Mouse (Mus musculus) liver, adult 2 months (tissue): ENCODE measurements around the gene Mrpl49. TPM values are rescaled to one million over a fixed set of nuclear protein-coding genes. Genes with fewer than 3 reads are reported as not detected.

Experiments
- DNase-seq: peaks from one replicate; pipeline ENCODE4 v3.0.0-alpha.2; 2011; ENCODE audit warnings: low read depth, low spot score; ENCODE audit errors: extremely low read depth
- H3K27ac ChIP-seq: fragments of 200-500 bp; replicated peaks from 2 replicates; pipeline ENCODE4 v1.5.1; 2012; ENCODE audit warnings: low read depth, mild to moderate bottlenecking, control low read depth, inconsistent platforms, low read length; ENCODE audit not compliant: insufficient read depth
- H3K27me3 ChIP-seq: fragments of 200-500 bp; 2 replicates; pipeline ENCODE4 v1.6.1; 2012; ENCODE audit warnings: mild to moderate bottlenecking, moderate library complexity, low read length, inconsistent platforms; ENCODE audit not compliant: control insufficient read depth, insufficient read depth
- H3K36me3 ChIP-seq: fragments of 200-500 bp; 2 replicates; pipeline ENCODE4 v1.6.1; 2012; ENCODE audit warnings: low read length, inconsistent platforms; ENCODE audit not compliant: control insufficient read depth, insufficient read depth
- H3K4me1 ChIP-seq: fragments of 200-500 bp; 2 replicates; pipeline ENCODE4 v1.6.1; 2011; ENCODE audit warnings: low read length; ENCODE audit not compliant: control insufficient read depth, insufficient read depth
- H3K4me3 ChIP-seq: fragments of 200-500 bp; 2 replicates; pipeline ENCODE4 v1.5.1; 2011; ENCODE audit warnings: low read depth, mild to moderate bottlenecking, control low read depth, low read length, moderate library complexity; ENCODE audit not compliant: insufficient read depth
- H3K79me2 ChIP-seq: fragments of 200-500 bp; 2 replicates; pipeline ENCODE4 v1.6.1; 2012; ENCODE audit warnings: inconsistent platforms, mild to moderate bottlenecking, low read length, moderate library complexity; ENCODE audit not compliant: control insufficient read depth, insufficient read depth
- H3K9ac ChIP-seq: fragments of 200-500 bp; 2 replicates; pipeline ENCODE4 v1.6.1; 2012; ENCODE audit warnings: low read depth, mild to moderate bottlenecking, control low read depth, inconsistent platforms, low read length
- CTCF ChIP-seq: fragments of 200-500 bp; IDR thresholded peaks from 2 replicates; pipeline ENCODE4 v1.5.1; 2011; ENCODE audit warnings: low read depth, low read length, control low read depth
- POLR2A ChIP-seq: fragments of 200-500 bp; IDR thresholded peaks from 2 replicates; pipeline ENCODE4 v1.6.1; 2011; ENCODE audit warnings: low read length, control low read depth; ENCODE audit not compliant: insufficient read depth; ENCODE audit errors: extremely low read depth
- WGBS: fragments of 180-500 bp; shearing (Covaris S2); methylation state at CpG from one replicate; pipeline ENCODE4 v1.1.7; 2018; 5-methylcytosine and 5-hydroxymethylcytosine counted together
- polyA plus RNA-seq: library from polyadenylated mRNA; depleted of rRNA; stranded (reverse); fragments of >200 nt; gene quantifications from 2 replicates; pipeline ENCODE4 v1.2.3, GENCODE M21; 2012
- total RNA-seq: library from RNA; depleted of rRNA; stranded (reverse); fragments of >200 nt; gene quantifications from 2 replicates; pipeline ENCODE4 v1.2.3, GENCODE M21; 2014

Mrpl49 gene
- total and polyA plus RNA-seq, 2 experiments = 13.6 to 27.1 TPM

GRCm38 (mm10) chr19:6094119-6094518 lies 36.5 kb upstream of the Mrpl49 start, which contains the start of gene AC131692.1:
Gene AC131692.1 (plus strand): TSS chr19:6094419.
- Histone ChIP-seq H3K4me3 (no peak within 1 kb of the TSS), H3K36me3 (no peaks in the 10 kb centered on the region), H3K4me1 (no peaks in the 10 kb centered on the region), H3K79me2 (no peaks in the 10 kb centered on the region), H3K9ac (no peak within 1 kb of the TSS), H3K27me3 (no peaks in the 10 kb centered on the region), H3K27ac (no peak within 1 kb of the TSS)
- 91% methylated on average over 7 of the region's 7 CpGs for WGBS
- TF ChIP-seq POLR2A (no peak), CTCF (no peak)
- no peak for DNase-seq

DNA sequence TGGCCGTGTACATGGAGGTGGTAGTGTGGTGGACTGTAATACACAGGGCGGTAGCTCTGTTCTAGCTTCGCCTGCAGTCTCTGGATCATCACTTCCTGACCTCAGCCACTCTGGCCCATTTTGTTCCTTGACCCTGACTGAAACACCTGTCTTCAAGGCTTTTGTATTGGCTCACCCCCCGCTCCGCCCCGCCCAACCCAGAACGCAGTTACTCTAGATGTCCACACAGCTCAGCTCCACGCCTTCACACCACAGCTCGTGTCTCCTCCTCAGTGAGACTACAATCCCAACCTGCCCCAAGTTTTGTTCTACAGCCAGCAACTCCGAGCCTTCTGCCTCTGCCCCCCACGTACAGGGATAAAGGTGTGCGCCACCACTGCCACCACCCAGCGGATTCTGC lies 31.3 kb upstream of the Mrpl49 start:
- DNase-seq = no peak
- Histone ChIP-seq H3K4me3 (no peak overlapping the region), H3K4me1 (peaks cover 2% of the 10 kb centered on the region), H3K27ac (no peak overlapping the region), H3K9ac (no peak overlapping the region), H3K79me2 (peaks cover 2% of the 10 kb centered on the region; the same call in 1 of the 2 replicates), H3K27me3 (no peaks in the 10 kb centered on the region), H3K36me3 (no peaks in the 10 kb centered on the region)
- no peak for TF ChIP-seq CTCF
- no peak for TF ChIP-seq POLR2A
- WGBS = 95% methylated on average over 13 of the region's 13 CpGs

GRCm38 (mm10) chr19:6085417-6085879 lies 27.9 kb upstream of the Mrpl49 start:
- Histone ChIP-seq H3K27ac (no peak overlapping the region), H3K36me3 (peaks cover 2% of the 10 kb centered on the region; the same call in 1 of the 2 replicates), H3K27me3 (no peaks in the 10 kb centered on the region), H3K4me1 (peaks cover 4% of the 10 kb centered on the region), H3K9ac (0 out of 2 replicates have a peak overlapping the region, but pooled peaks have one; percentile 1), H3K4me3 (peak overlapping the region; percentile 52), H3K79me2 (peaks cover 5% of the 10 kb centered on the region; the same call in 1 of the 2 replicates)
- DNase-seq = peak; percentile 59
- TF ChIP-seq POLR2A = no peak
- no peak for TF ChIP-seq CTCF
- 2% methylated on average over 17 of the region's 17 CpGs for WGBS

DNA sequence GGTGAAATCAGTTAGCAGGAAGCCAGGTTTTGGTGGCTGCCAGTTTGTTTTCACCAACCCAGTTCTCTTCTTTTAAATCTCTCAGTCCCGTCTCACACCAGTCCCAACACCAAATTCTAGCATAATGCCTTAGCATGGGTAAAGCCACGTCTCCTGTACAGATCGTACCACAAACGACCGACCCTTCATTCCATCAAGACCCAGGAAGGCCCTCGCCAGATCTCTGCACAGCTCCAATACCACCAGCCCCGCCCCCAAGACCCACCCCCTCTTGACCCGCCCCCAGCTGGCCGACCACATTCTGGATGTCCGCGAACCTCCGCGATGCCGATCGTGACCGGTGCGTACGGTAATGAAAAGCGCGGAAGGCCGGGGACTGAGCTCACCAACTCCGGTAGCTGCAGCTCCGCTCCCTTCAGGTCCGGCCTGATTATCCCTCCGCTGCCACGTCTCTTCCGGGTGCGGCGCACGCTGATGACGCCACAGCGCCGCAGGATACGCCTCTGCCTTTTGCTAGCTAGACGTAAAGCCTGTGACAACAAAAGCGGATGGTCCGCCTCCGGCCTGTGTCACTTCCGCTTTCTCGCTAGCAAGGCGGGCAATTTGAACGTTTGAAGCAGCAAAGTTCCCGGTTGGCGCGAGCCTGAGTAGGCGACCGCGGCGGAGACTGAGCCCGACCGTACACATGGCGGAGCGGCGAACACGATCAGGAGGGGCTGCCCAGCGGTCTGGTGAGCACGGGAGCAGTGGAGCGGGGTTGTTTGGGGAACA lies 27.1 kb upstream of the Mrpl49 start, which contains the start of the genes Zfpl1 and Cdca5:
Gene Zfpl1 (minus strand): TSS at position 479 of the 771 bp plus-strand sequence.
Gene Cdca5 (plus strand): TSS at position 506 of the 771 bp plus-strand sequence.
- DNase-seq = peak; percentile 91
- peaks cover 5% of the 10 kb centered on the region; the same call in 1 of the 2 replicates for H3K79me2 ChIP-seq
- TF ChIP-seq CTCF = no peak
- peak; percentile 20; the same call in 1 of the 2 replicates for TF ChIP-seq POLR2A
- H3K27me3 ChIP-seq = no peaks in the 10 kb centered on the region
- peaks cover 2% of the 10 kb centered on the region; the same call in 1 of the 2 replicates for H3K36me3 ChIP-seq
- peaks cover 4% of the 10 kb centered on the region for H3K4me1 ChIP-seq
- peak within 1 kb of the TSS; percentile 74 for H3K9ac ChIP-seq
- WGBS = 1% methylated on average over 58 of the region's 58 CpGs
- H3K27ac ChIP-seq = no peak within 1 kb of the TSS; the same call in 1 of the 2 replicates
- H3K4me3 ChIP-seq = peak within 1 kb of the TSS; percentile 84

GRCm38 (mm10) chr19:6082156-6082555 lies 24.6 kb upstream of the Mrpl49 start, which contains the start of gene Gm28374:
Gene Gm28374 (minus strand): TSS chr19:6082256.
- Histone ChIP-seq H3K4me3 (no peak within 1 kb of the TSS), H3K27me3 (no peaks in the 10 kb centered on the region), H3K4me1 (peaks cover 4% of the 10 kb centered on the region), H3K27ac (no peak within 1 kb of the TSS), H3K36me3 (peaks cover 2% of the 10 kb centered on the region; the same call in 1 of the 2 replicates), H3K9ac (no peak within 1 kb of the TSS), H3K79me2 (peaks cover 5% of the 10 kb centered on the region; the same call in 1 of the 2 replicates)
- TF ChIP-seq POLR2A (no peak), CTCF (no peak)
- 91% methylated on average over 9 of the region's 9 CpGs for WGBS
- DNase-seq = no peak
